Mouse (Mus musculus): ENCODE measurements around the gene Slc9a3r2. TPM values are rescaled to one million over a fixed set of nuclear protein-coding genes. Genes with fewer than 3 reads are reported as not detected.
A peak's percentile ranks its signal among the peaks of the same experiment; 100 is the strongest.

Gene Slc9a3r2
- polyA plus RNA-seq, 1 experiment: 34.3 TPM

- DNase-seq (ENCODE audit: low read depth): no peak
- TF ChIP-seq POLR2A (IDR thresholded peaks at IDR 0.05; ENCODE audit: borderline replicate concordance, extremely low read depth, insufficient read depth, insufficient read length, poor library complexity, severe bottlenecking) (no peak), CTCF (IDR thresholded peaks at IDR 0.05; ENCODE audit: borderline replicate concordance, extremely low read depth, insufficient read depth, insufficient read length) (no peak)
Measured at GRCm38 (mm10) chr17:24604557-24604956, 45.6 kb downstream of the Slc9a3r2 start.

- no peak for DNase-seq (ENCODE audit: low read depth)
- TF ChIP-seq CTCF (IDR thresholded peaks at IDR 0.05; ENCODE audit: borderline replicate concordance, extremely low read depth, insufficient read depth, insufficient read length): no peak
Measured at GRCm38 (mm10) chr17:24603961-24604360, 46.2 kb downstream of the Slc9a3r2 start.

GRCm38 (mm10) chr17:24600502-24600901, 49.6 kb downstream of the Slc9a3r2 start:
- no peak for DNase-seq (ENCODE audit: low read depth)
- TF ChIP-seq POLR2A (IDR thresholded peaks at IDR 0.05; ENCODE audit: borderline replicate concordance, extremely low read depth, insufficient read depth, insufficient read length, poor library complexity, severe bottlenecking) (no peak), CTCF (IDR thresholded peaks at IDR 0.05; ENCODE audit: borderline replicate concordance, extremely low read depth, insufficient read depth, insufficient read length) (no peak)

- DNase-seq (ENCODE audit: low read depth): no peak
Measured at GRCm38 (mm10) chr17:24597989-24598388, 52.1 kb downstream of the Slc9a3r2 start.

GRCm38 (mm10) chr17:24596471-24597183, 53.5 kb downstream of the Slc9a3r2 start:
- no peak for DNase-seq (ENCODE audit: low read depth)
- TF ChIP-seq POLR2A (IDR thresholded peaks at IDR 0.05; ENCODE audit: borderline replicate concordance, extremely low read depth, insufficient read depth, insufficient read length, poor library complexity, severe bottlenecking) (no peak), CTCF (IDR thresholded peaks at IDR 0.05; ENCODE audit: borderline replicate concordance, extremely low read depth, insufficient read depth, insufficient read length) (no peak)

More at GRCm38 (mm10) chr17:24597989-24598388, 52.1 kb downstream of the Slc9a3r2 start:
- TF ChIP-seq POLR2A (IDR thresholded peaks at IDR 0.05; ENCODE audit: borderline replicate concordance, extremely low read depth, insufficient read depth, insufficient read length, poor library complexity, severe bottlenecking): no peak
- no peak for TF ChIP-seq CTCF (IDR thresholded peaks at IDR 0.05; ENCODE audit: borderline replicate concordance, extremely low read depth, insufficient read depth, insufficient read length)

- TF ChIP-seq POLR2A (IDR thresholded peaks at IDR 0.05; ENCODE audit: borderline replicate concordance, extremely low read depth, insufficient read depth, insufficient read length, poor library complexity, severe bottlenecking) (no peak), CTCF (IDR thresholded peaks at IDR 0.05; ENCODE audit: borderline replicate concordance, extremely low read depth, insufficient read depth, insufficient read length) (no peak)
- DNase-seq (ENCODE audit: low read depth): no peak
Measured at GRCm38 (mm10) chr17:24596073-24596466, 54.1 kb downstream of the Slc9a3r2 start.

- TF ChIP-seq CTCF (IDR thresholded peaks at IDR 0.05; ENCODE audit: borderline replicate concordance, extremely low read depth, insufficient read depth, insufficient read length): peak; percentile 30; the same call in 1 of the 2 replicates
- no peak for TF ChIP-seq POLR2A (IDR thresholded peaks at IDR 0.05; ENCODE audit: borderline replicate concordance, extremely low read depth, insufficient read depth, insufficient read length, poor library complexity, severe bottlenecking)
- peak; percentile 8 for DNase-seq (ENCODE audit: low read depth)
Measured at GRCm38 (mm10) chr17:24595126-24596072, 54.7 kb downstream of the Slc9a3r2 start.

- TF ChIP-seq CTCF (IDR thresholded peaks at IDR 0.05; ENCODE audit: borderline replicate concordance, extremely low read depth, insufficient read depth, insufficient read length) (no peak), POLR2A (IDR thresholded peaks at IDR 0.05; ENCODE audit: borderline replicate concordance, extremely low read depth, insufficient read depth, insufficient read length, poor library complexity, severe bottlenecking) (no peak)
Measured at GRCm38 (mm10) chr17:24593992-24594890, 55.9 kb downstream of the Slc9a3r2 start.

GRCm38 (mm10) chr17:24593248-24593647, 56.9 kb downstream of the Slc9a3r2 start:
- DNase-seq (ENCODE audit: low read depth): no peak

More at GRCm38 (mm10) chr17:24593992-24594890, 55.9 kb downstream of the Slc9a3r2 start:
- DNase-seq (ENCODE audit: low read depth): no peak

GRCm38 (mm10) chr17:24591695-24592094, 58.4 kb downstream of the Slc9a3r2 start:
- TF ChIP-seq CTCF (IDR thresholded peaks at IDR 0.05; ENCODE audit: borderline replicate concordance, extremely low read depth, insufficient read depth, insufficient read length): no peak
- no peak for TF ChIP-seq POLR2A (IDR thresholded peaks at IDR 0.05; ENCODE audit: borderline replicate concordance, extremely low read depth, insufficient read depth, insufficient read length, poor library complexity, severe bottlenecking)
- no peak for DNase-seq (ENCODE audit: low read depth)

More at GRCm38 (mm10) chr17:24593248-24593647, 56.9 kb downstream of the Slc9a3r2 start:
- TF ChIP-seq POLR2A (IDR thresholded peaks at IDR 0.05; ENCODE audit: borderline replicate concordance, extremely low read depth, insufficient read depth, insufficient read length, poor library complexity, severe bottlenecking) (no peak), CTCF (IDR thresholded peaks at IDR 0.05; ENCODE audit: borderline replicate concordance, extremely low read depth, insufficient read depth, insufficient read length) (no peak)
